Mouse (Mus musculus): ENCODE data around the gene Kdm4a. TPM values are rescaled to one million over a fixed set of nuclear protein-coding genes. Genes with fewer than 3 reads are reported as not detected.

Gene Kdm4a
- polyA plus RNA-seq, 1 experiment from 2014 or later = 7.2 TPM

GRCm38 (mm10) chr4:118101497-118101896 lies 78.3 kb downstream of the Kdm4a start:
- no peaks in the 10 kb centered on the region for H3K9me3 ChIP-seq (ENCODE audit: low read length)
- DNase-seq = no peak
- H3K4me2 ChIP-seq (ENCODE audit: low read depth, low read length) = no peak overlapping the region
- H3K27me3 ChIP-seq (ENCODE audit: insufficient read depth, low read length) = no peaks in the 10 kb centered on the region
- H3K4me3 ChIP-seq (ENCODE audit: low read depth, low read length) = no peak overlapping the region
- no peak overlapping the region for H3K27ac ChIP-seq (ENCODE audit: low read depth)
- TF ChIP-seq CTCF (IDR thresholded peaks at IDR 0.05; ENCODE audit: low read depth) (no peak), EP300 (IDR thresholded peaks at IDR 0.05; ENCODE audit: low read depth) (no peak)
- H3K4me1 ChIP-seq (ENCODE audit: insufficient read depth) = 0 out of 2 replicates have a peak, but pooled peaks cover 3% of the 10 kb centered on the region
- no peak for ATAC-seq
- WGBS (ENCODE audit: insufficient replicate concordance) = 57% methylated on average over 6 of the region's 6 CpGs
- H3K9ac ChIP-seq (replicated peaks) = no peak overlapping the region
- H3K36me3 ChIP-seq (replicated peaks; ENCODE audit: insufficient read depth, low read length) = 0 out of 2 replicates have a peak, but pooled peaks cover 2% of the 10 kb centered on the region

- H3K4me3 ChIP-seq (ENCODE audit: low read depth, low read length) = no peak overlapping the region
- H3K9me3 ChIP-seq (ENCODE audit: low read length) = no peaks in the 10 kb centered on the region
- H3K4me1 ChIP-seq (ENCODE audit: insufficient read depth) = 0 out of 2 replicates have a peak, but pooled peaks cover 3% of the 10 kb centered on the region
- DNase-seq (no peak), ATAC-seq (no peak)
- WGBS (ENCODE audit: insufficient replicate concordance) = 67% methylated on average over 8 of the region's 8 CpGs
- 0 out of 2 replicates have a peak, but pooled peaks cover 2% of the 10 kb centered on the region for H3K36me3 ChIP-seq (replicated peaks; ENCODE audit: insufficient read depth, low read length)
- no peak overlapping the region for H3K4me2 ChIP-seq (ENCODE audit: low read depth, low read length)
- H3K9ac ChIP-seq (replicated peaks) = no peak overlapping the region
- H3K27me3 ChIP-seq (ENCODE audit: insufficient read depth, low read length) = no peaks in the 10 kb centered on the region
- no peak overlapping the region for H3K27ac ChIP-seq (ENCODE audit: low read depth)
- TF ChIP-seq CTCF (IDR thresholded peaks at IDR 0.05; ENCODE audit: low read depth) (no peak), EP300 (IDR thresholded peaks at IDR 0.05; ENCODE audit: low read depth) (no peak)
These were observed 80.0 kb downstream of the Kdm4a start for GRCm38 (mm10) chr4:118099637-118100364.

- Histone ChIP-seq H3K36me3 (replicated peaks; ENCODE audit: insufficient read depth, low read length) (0 out of 2 replicates have a peak, but pooled peaks cover 2% of the 10 kb centered on the region), H3K4me3 (ENCODE audit: low read depth, low read length) (no peak overlapping the region), H3K9ac (replicated peaks) (no peak overlapping the region), H3K27ac (ENCODE audit: low read depth) (no peak overlapping the region), H3K4me2 (ENCODE audit: low read depth, low read length) (no peak overlapping the region), H3K4me1 (ENCODE audit: insufficient read depth) (0 out of 2 replicates have a peak, but pooled peaks cover 3% of the 10 kb centered on the region), H3K9me3 (ENCODE audit: low read length) (no peaks in the 10 kb centered on the region), H3K27me3 (ENCODE audit: insufficient read depth, low read length) (no peaks in the 10 kb centered on the region)
- TF ChIP-seq EP300 (IDR thresholded peaks at IDR 0.05; ENCODE audit: low read depth) = no peak
- TF ChIP-seq CTCF (IDR thresholded peaks at IDR 0.05; ENCODE audit: low read depth) = no peak
- ATAC-seq = no peak
- no peak for DNase-seq
- WGBS (ENCODE audit: insufficient replicate concordance) = 85% methylated on average over 6 of the region's 6 CpGs
These were observed 81.3 kb downstream of the Kdm4a start for GRCm38 (mm10) chr4:118098571-118098970.

GRCm38 (mm10) chr4:118096069-118096468 lies 83.8 kb downstream of the Kdm4a start:
- no peaks in the 10 kb centered on the region for H3K27me3 ChIP-seq (ENCODE audit: insufficient read depth, low read length)
- DNase-seq (no peak), ATAC-seq (no peak)
- 0 out of 2 replicates have a peak, but pooled peaks cover 3% of the 10 kb centered on the region for H3K4me1 ChIP-seq (ENCODE audit: insufficient read depth)
- H3K9me3 ChIP-seq (ENCODE audit: low read length) = no peaks in the 10 kb centered on the region
- TF ChIP-seq EP300 (IDR thresholded peaks at IDR 0.05; ENCODE audit: low read depth) (no peak), CTCF (IDR thresholded peaks at IDR 0.05; ENCODE audit: low read depth) (no peak)
- H3K4me2 ChIP-seq (ENCODE audit: low read depth, low read length) = no peak overlapping the region
- 0 out of 2 replicates have a peak, but pooled peaks cover 2% of the 10 kb centered on the region for H3K36me3 ChIP-seq (replicated peaks; ENCODE audit: insufficient read depth, low read length)
- H3K9ac ChIP-seq (replicated peaks) = no peak overlapping the region
- no peak overlapping the region for H3K4me3 ChIP-seq (ENCODE audit: low read depth, low read length)
- H3K27ac ChIP-seq (ENCODE audit: low read depth) = no peak overlapping the region
- whole genome bisulfite sequencing (ENCODE audit: insufficient replicate concordance) = 80% methylated on average over 6 of the region's 6 CpGs

- Histone ChIP-seq H3K36me3 (replicated peaks; ENCODE audit: insufficient read depth, low read length) (no peaks in the 10 kb centered on the region), H3K9me3 (ENCODE audit: low read length) (no peaks in the 10 kb centered on the region), H3K27ac (ENCODE audit: low read depth) (no peak overlapping the region), H3K9ac (replicated peaks) (no peak overlapping the region), H3K4me3 (ENCODE audit: low read depth, low read length) (no peak overlapping the region), H3K27me3 (ENCODE audit: insufficient read depth, low read length) (no peaks in the 10 kb centered on the region), H3K4me1 (ENCODE audit: insufficient read depth) (peaks cover 5% of the 10 kb centered on the region; the same call in 1 of the 2 replicates), H3K4me2 (ENCODE audit: low read depth, low read length) (no peak overlapping the region)
- TF ChIP-seq EP300 (IDR thresholded peaks at IDR 0.05; ENCODE audit: low read depth) (no peak), CTCF (IDR thresholded peaks at IDR 0.05; ENCODE audit: low read depth) (no peak)
- ATAC-seq = no peak
- no peak for DNase-seq
- WGBS (ENCODE audit: insufficient replicate concordance) = 87% methylated on average over 11 of the region's 11 CpGs
These were observed 86.9 kb downstream of the Kdm4a start for GRCm38 (mm10) chr4:118092784-118093457.

GRCm38 (mm10) chr4:118090449-118090848 lies 89.4 kb downstream of the Kdm4a start:
- H3K4me1 ChIP-seq (ENCODE audit: insufficient read depth) = peaks cover 5% of the 10 kb centered on the region; the same call in 1 of the 2 replicates
- no peaks in the 10 kb centered on the region for H3K36me3 ChIP-seq (replicated peaks; ENCODE audit: insufficient read depth, low read length)
- DNase-seq (no peak), ATAC-seq (no peak)
- no peak overlapping the region for H3K27ac ChIP-seq (ENCODE audit: low read depth)
- H3K9ac ChIP-seq (replicated peaks) = no peak overlapping the region
- WGBS (ENCODE audit: insufficient replicate concordance) = 85% methylated on average over 11 of the region's 11 CpGs
- no peak for TF ChIP-seq CTCF (IDR thresholded peaks at IDR 0.05; ENCODE audit: low read depth)
- no peak for TF ChIP-seq EP300 (IDR thresholded peaks at IDR 0.05; ENCODE audit: low read depth)
- H3K9me3 ChIP-seq (ENCODE audit: low read length) = no peaks in the 10 kb centered on the region
- H3K4me3 ChIP-seq (ENCODE audit: low read depth, low read length) = no peak overlapping the region
- no peaks in the 10 kb centered on the region for H3K27me3 ChIP-seq (ENCODE audit: insufficient read depth, low read length)
- H3K4me2 ChIP-seq (ENCODE audit: low read depth, low read length) = no peak overlapping the region
